Mouse (Mus musculus): Measurements from ENCODE around the gene Kmt5b. TPM values are rescaled to one million over a fixed set of nuclear protein-coding genes. Genes with fewer than 3 reads are reported as not detected.

The Kmt5b gene
- polyA plus RNA-seq, 1 experiment from 2014 or later: 6.2 TPM

DNA sequence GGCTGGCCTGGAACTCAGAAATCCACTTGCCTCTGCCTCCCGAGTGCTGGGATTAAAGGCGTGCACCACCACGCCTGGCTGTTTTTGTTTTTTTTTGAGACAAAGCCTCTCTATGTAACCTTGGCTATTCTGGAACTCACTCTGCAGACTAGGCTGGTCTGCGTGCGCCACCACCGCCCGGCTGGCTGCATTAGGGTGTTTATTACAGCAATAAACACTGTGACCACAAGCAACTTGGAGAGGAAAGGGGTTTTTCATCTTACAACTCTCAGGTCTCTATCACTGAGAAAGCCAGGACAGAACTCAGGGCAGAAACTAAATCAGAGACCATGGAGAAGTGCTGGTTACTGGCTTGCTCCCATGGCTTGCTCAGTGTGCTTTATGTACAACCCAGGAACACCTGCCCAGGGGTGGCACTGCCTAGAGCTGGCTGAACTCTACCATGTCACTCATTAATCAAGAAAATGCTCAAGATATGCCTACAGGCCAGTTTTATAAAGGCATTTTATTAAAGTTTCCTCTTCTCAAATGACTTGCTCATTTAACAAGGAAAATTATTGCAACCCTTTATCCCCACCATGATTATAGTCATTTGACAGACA lies 81.1 kb downstream of the Kmt5b start:
- Histone ChIP-seq H3K9me3 (ENCODE audit: low read length) (no peaks in the 10 kb centered on the region), H3K4me3 (ENCODE audit: low read depth, low read length) (no peak overlapping the region), H3K27me3 (ENCODE audit: insufficient read depth, low read length) (no peaks in the 10 kb centered on the region), H3K4me2 (ENCODE audit: low read depth, low read length) (no peak overlapping the region), H3K27ac (ENCODE audit: low read depth) (no peak overlapping the region), H3K4me1 (ENCODE audit: insufficient read depth) (peaks cover 43% of the 10 kb centered on the region), H3K9ac (replicated peaks) (no peak overlapping the region), H3K36me3 (replicated peaks; ENCODE audit: insufficient read depth, low read length) (no peaks in the 10 kb centered on the region)
- DNase-seq (no peak), ATAC-seq (no peak)
- 87% methylated on average over 7 of the region's 7 CpGs for WGBS (ENCODE audit: insufficient replicate concordance)
- TF ChIP-seq CTCF (IDR thresholded peaks at IDR 0.05; ENCODE audit: low read depth) (no peak), EP300 (IDR thresholded peaks at IDR 0.05; ENCODE audit: low read depth) (no peak)

DNA sequence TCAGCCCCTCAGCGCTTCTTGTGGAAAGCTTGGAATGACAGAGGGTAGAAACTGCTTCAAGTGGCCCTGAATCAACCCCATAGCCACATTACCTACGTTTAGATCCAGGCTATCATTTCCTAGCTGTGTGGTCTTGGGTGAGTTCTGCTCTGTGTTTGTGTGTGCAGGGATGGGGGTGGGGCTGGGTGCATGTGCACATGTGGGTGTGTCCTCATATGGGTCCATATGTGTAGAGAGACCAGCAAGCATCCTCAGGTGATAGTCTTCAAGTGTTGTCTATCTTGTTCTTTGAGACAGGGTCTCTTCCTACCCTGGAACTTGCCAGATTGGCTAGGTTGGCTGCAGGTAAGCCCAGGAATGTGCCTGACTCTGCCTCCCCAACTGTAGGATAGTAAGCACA lies 82.0 kb downstream of the Kmt5b start:
- peak overlapping the region; percentile 99 for H3K27ac ChIP-seq (ENCODE audit: low read depth)
- H3K9me3 ChIP-seq (ENCODE audit: low read length): no peaks in the 10 kb centered on the region
- no peaks in the 10 kb centered on the region; the same call in 1 of the 2 replicates for H3K36me3 ChIP-seq (replicated peaks; ENCODE audit: insufficient read depth, low read length)
- H3K4me1 ChIP-seq (ENCODE audit: insufficient read depth): peaks cover 43% of the 10 kb centered on the region
- H3K4me3 ChIP-seq (ENCODE audit: low read depth, low read length): no peak overlapping the region
- H3K27me3 ChIP-seq (ENCODE audit: insufficient read depth, low read length): no peaks in the 10 kb centered on the region
- 76% methylated on average over 2 of the region's 2 CpGs for WGBS (ENCODE audit: insufficient replicate concordance)
- no peak for DNase-seq
- H3K4me2 ChIP-seq (ENCODE audit: low read depth, low read length): no peak overlapping the region
- no peak for ATAC-seq
- H3K9ac ChIP-seq (replicated peaks): no peak overlapping the region
- TF ChIP-seq CTCF (IDR thresholded peaks at IDR 0.05; ENCODE audit: low read depth): no peak
- no peak for TF ChIP-seq EP300 (IDR thresholded peaks at IDR 0.05; ENCODE audit: low read depth)

DNA sequence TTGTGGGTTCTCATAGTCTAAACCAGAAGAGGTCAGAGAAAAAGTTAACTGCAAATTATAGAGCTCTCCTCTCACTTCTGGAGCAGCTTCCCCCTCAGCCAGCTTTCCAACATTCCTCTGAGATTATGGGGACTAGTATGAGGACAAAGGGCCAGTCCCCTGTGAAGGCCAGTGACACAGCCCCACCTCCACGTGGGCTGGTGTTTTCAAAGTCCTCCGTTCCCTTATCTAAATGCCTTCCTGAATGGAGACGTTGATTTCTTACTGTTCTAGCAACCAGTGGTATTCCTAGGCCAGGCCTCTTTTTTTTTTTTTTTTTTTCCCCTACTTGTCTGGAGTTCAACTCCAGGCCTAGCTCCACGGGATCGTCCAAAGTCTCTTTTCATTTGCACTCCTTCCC lies 82.9 kb downstream of the Kmt5b start:
- ATAC-seq (no peak), DNase-seq (no peak)
- no peak for TF ChIP-seq CTCF (IDR thresholded peaks at IDR 0.05; ENCODE audit: low read depth)
- Histone ChIP-seq H3K9me3 (ENCODE audit: low read length) (no peaks in the 10 kb centered on the region), H3K4me3 (ENCODE audit: low read depth, low read length) (no peak overlapping the region), H3K27ac (ENCODE audit: low read depth) (peak overlapping the region; percentile 99), H3K4me2 (ENCODE audit: low read depth, low read length) (peak overlapping the region; percentile 32), H3K4me1 (ENCODE audit: insufficient read depth) (peaks cover 46% of the 10 kb centered on the region), H3K9ac (replicated peaks) (0 out of 2 replicates have a peak overlapping the region, but pooled peaks have one; percentile 34), H3K27me3 (ENCODE audit: insufficient read depth, low read length) (no peaks in the 10 kb centered on the region), H3K36me3 (replicated peaks; ENCODE audit: insufficient read depth, low read length) (no peaks in the 10 kb centered on the region; the same call in 1 of the 2 replicates)
- WGBS (ENCODE audit: insufficient replicate concordance): 39% methylated on average over 5 of the region's 5 CpGs

DNA sequence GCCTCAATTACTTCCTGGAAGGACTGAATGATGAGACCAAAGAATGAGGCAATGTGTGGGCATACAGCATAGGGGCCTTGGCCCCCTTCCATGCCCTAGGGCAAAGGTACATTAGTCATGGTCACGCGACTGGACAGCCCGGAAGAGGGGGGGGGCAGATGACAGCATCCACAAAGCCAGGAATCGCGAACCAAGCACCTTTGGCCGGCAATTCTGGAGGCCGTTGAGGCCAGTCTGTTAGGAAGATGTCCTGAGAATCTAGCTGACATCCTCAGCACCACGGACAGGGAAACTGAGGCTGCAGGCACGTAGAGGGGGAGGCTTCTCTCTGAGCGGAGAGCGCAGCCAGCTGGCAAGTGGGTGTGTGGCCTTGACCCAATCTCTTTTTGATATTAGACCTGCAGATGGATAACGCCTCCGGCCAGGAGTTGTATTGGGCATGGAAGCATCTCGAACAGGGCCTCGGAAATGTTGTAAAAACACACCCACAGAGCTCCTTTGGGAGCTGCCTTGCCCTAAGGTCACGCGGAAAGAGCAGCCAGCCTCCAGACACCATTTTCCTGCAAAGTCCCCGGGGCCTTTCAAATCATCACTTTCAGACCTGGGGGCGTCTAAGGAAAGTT lies 83.7 kb downstream of the Kmt5b start:
- Histone ChIP-seq H3K4me1 (ENCODE audit: insufficient read depth) (peaks cover 49% of the 10 kb centered on the region), H3K27ac (ENCODE audit: low read depth) (peak overlapping the region; percentile 99), H3K9ac (replicated peaks) (peak overlapping the region; percentile 95), H3K27me3 (ENCODE audit: insufficient read depth, low read length) (no peaks in the 10 kb centered on the region), H3K9me3 (ENCODE audit: low read length) (no peaks in the 10 kb centered on the region), H3K4me2 (ENCODE audit: low read depth, low read length) (peak overlapping the region; percentile 99), H3K4me3 (ENCODE audit: low read depth, low read length) (peak overlapping the region; percentile 82), H3K36me3 (replicated peaks; ENCODE audit: insufficient read depth, low read length) (peaks cover 2% of the 10 kb centered on the region; the same call in 1 of the 2 replicates)
- DNase-seq (peak; percentile 82), ATAC-seq (peak; percentile 62)
- TF ChIP-seq CTCF (IDR thresholded peaks at IDR 0.05; ENCODE audit: low read depth): no peak
- TF ChIP-seq EP300 (IDR thresholded peaks at IDR 0.05; ENCODE audit: low read depth): peak; percentile 76
- 7% methylated on average over 19 of the region's 19 CpGs for WGBS (ENCODE audit: insufficient replicate concordance)

DNA sequence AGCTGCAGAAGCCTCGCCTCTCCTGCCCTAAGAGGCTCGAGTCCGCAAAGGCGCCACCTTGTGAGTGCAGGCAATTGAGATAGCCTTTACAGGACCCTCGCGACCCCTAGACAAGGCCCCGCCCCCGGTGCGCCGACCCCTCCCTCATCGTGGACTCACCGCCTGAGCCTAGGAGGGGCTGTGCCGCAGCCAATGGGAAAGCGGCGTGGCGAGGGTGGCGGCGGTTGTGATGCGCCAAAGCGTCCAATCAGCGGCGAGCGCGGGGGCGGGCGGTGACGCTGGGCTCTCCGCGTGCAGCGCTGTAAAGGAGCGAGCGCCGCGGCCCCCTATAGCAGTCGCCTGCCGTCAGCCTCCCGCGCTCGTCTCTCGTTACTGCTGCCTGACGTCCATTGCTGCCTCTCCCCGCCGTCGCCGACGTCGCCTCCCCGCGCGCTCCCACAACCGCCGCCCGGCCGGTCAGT lies 84.3 kb downstream of the Kmt5b start, which contains the start of gene Chka:
Chka (plus strand) TSS at position 272 of the 461 bp plus-strand sequence.
- ATAC-seq (peak; percentile 88), DNase-seq (peak; percentile 96)
- Histone ChIP-seq H3K4me2 (ENCODE audit: low read depth, low read length) (peak within 1 kb of the TSS; percentile 99), H3K4me3 (ENCODE audit: low read depth, low read length) (peak within 1 kb of the TSS; percentile 82), H3K4me1 (ENCODE audit: insufficient read depth) (peaks cover 46% of the 10 kb centered on the region), H3K27me3 (ENCODE audit: insufficient read depth, low read length) (no peaks in the 10 kb centered on the region), H3K27ac (ENCODE audit: low read depth) (peak within 1 kb of the TSS; percentile 99), H3K36me3 (replicated peaks; ENCODE audit: insufficient read depth, low read length) (peaks cover 2% of the 10 kb centered on the region; the same call in 1 of the 2 replicates), H3K9me3 (ENCODE audit: low read length) (no peaks in the 10 kb centered on the region), H3K9ac (replicated peaks) (peak within 1 kb of the TSS; percentile 95)
- WGBS (ENCODE audit: insufficient replicate concordance): under 1% methylated on average over 45 of the region's 54 CpGs
- TF ChIP-seq CTCF (IDR thresholded peaks at IDR 0.05; ENCODE audit: low read depth) (peak; percentile 39), EP300 (IDR thresholded peaks at IDR 0.05; ENCODE audit: low read depth) (peak; percentile 35; the same call in 1 of the 2 replicates)

DNA sequence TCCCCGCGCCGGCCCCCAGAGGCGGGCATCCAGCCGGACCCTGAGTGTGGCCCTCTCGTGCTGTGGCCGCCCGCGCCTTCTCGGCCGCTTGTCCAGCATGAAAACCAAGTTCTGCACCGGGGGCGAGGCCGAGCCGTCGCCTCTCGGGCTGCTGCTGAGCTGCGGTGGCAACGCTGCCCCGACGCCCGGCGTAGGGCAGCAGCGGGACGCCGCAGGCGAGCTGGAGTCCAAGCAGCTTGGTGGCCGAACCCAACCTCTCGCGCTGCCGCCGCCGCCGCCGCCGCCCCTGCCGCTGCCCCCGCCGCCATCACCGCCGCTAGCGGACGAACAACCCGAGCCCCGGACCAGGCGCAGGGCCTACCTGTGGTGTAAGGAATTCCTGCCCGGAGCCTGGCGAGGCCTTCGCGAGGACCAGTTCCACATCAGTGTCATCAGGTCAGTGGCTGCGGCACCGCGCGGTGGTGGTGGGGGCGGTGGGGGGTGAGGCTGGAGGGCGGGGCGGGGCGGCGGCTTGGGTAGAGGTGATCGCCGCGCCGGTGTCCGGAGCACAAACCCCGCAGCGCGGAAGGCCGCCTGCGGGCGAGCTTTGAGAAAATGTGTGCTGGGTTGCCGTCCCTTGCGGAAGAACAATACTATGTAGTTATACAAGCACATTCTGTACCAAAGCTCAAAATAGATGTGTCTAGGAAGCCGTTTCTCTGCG lies 84.9 kb downstream of the Kmt5b start:
- peak; percentile 19 for ATAC-seq
- Histone ChIP-seq H3K27ac (ENCODE audit: low read depth) (peak overlapping the region; percentile 99), H3K36me3 (replicated peaks; ENCODE audit: insufficient read depth, low read length) (peaks cover 2% of the 10 kb centered on the region; the same call in 1 of the 2 replicates), H3K4me3 (ENCODE audit: low read depth, low read length) (peak overlapping the region; percentile 82), H3K27me3 (ENCODE audit: insufficient read depth, low read length) (no peaks in the 10 kb centered on the region), H3K9ac (replicated peaks) (peak overlapping the region; percentile 95), H3K4me2 (ENCODE audit: low read depth, low read length) (peak overlapping the region; percentile 99), H3K4me1 (ENCODE audit: insufficient read depth) (peaks cover 45% of the 10 kb centered on the region), H3K9me3 (ENCODE audit: low read length) (no peaks in the 10 kb centered on the region)
- peak; percentile 69 for DNase-seq
- TF ChIP-seq EP300 (IDR thresholded peaks at IDR 0.05; ENCODE audit: low read depth) (0 out of 2 replicates have a peak, but pooled peaks have one; percentile 10), CTCF (IDR thresholded peaks at IDR 0.05; ENCODE audit: low read depth) (no peak)
- under 1% methylated on average over 47 of the region's 74 CpGs for WGBS (ENCODE audit: insufficient replicate concordance)

Measured in liver, postnatal 0 days (tissue).